Mouse (Mus musculus) MEL (cell line): ENCODE results near the gene Phkg1.

ENCODE experiments used
- CHD2 ChIP-seq: IDR thresholded peaks from 2 replicates; pipeline ENCODE4 v1.6.1; 2011; ENCODE audit warnings: low read length, improper control_type of control experiment
- CTCF ChIP-seq, 3 experiments: IDR thresholded peaks in 2 of 3; conservative IDR thresholded peaks in 1 of 3; 2 replicates each; pipeline ENCODE4 v1.5.1; 2011 to 2012; ENCODE audit warnings: low read length in 3 of 3, low read depth in 2 of 3, mild to moderate bottlenecking in 2 of 3, improper control_type of control experiment in 1 of 3, inconsistent platforms in 1 of 3, mixed read lengths in 1 of 3, moderate library complexity in 1 of 3; ENCODE audit not compliant: control insufficient read depth in 1 of 3, insufficient read depth in 1 of 3, poor library complexity in 1 of 3, severe bottlenecking in 1 of 3
- EP300 ChIP-seq, 2 experiments: IDR thresholded peaks; 2 replicates each; pipeline ENCODE4 v1.6.1; 2011; ENCODE audit warnings: improper control_type of control experiment in 2 of 2, low read length in 2 of 2, low read depth in 1 of 2, mild to moderate bottlenecking in 1 of 2
- MAFK ChIP-seq: IDR thresholded peaks from 2 replicates; pipeline ENCODE4 v1.6.1; 2011; ENCODE audit warnings: low read depth, mild to moderate bottlenecking, low read length, improper control_type of control experiment, borderline replicate concordance
- MAX ChIP-seq: IDR thresholded peaks from 2 replicates; pipeline ENCODE4 v1.6.1; 2011; ENCODE audit warnings: low read length, improper control_type of control experiment
- MAZ ChIP-seq: IDR thresholded peaks from 2 replicates; pipeline ENCODE4 v1.6.1; 2012; ENCODE audit warnings: low read depth, mild to moderate bottlenecking, inconsistent platforms, low read length, improper control_type of control experiment
- MYC ChIP-seq: IDR thresholded peaks from 2 replicates; pipeline ENCODE4 v1.6.1; 2011; ENCODE audit warnings: low read depth, mild to moderate bottlenecking, low read length, improper control_type of control experiment, moderate library complexity
- POLR2A ChIP-seq, 2 experiments: IDR thresholded peaks; 2 replicates each; pipeline ENCODE4 v1.6.1; 2011 to 2012; ENCODE audit warnings: low read length in 2 of 2, mild to moderate bottlenecking in 2 of 2, control low read depth in 1 of 2, improper control_type of control experiment in 1 of 2, low read depth in 1 of 2, moderate library complexity in 1 of 2; ENCODE audit not compliant: control insufficient read depth in 1 of 2, insufficient read depth in 1 of 2, poor library complexity in 1 of 2
- RCOR1 ChIP-seq: IDR thresholded peaks from 2 replicates; pipeline ENCODE4 v1.6.1; 2012; ENCODE audit warnings: low read depth, mild to moderate bottlenecking, inconsistent platforms, low read length, improper control_type of control experiment
- TCF12 ChIP-seq: IDR thresholded peaks from 2 replicates; pipeline ENCODE4 v1.6.1; 2014; ENCODE audit warnings: low read depth, mild to moderate bottlenecking, inconsistent platforms, low read length, improper control_type of control experiment, moderate library complexity
- UBTF ChIP-seq: IDR thresholded peaks from 2 replicates; pipeline ENCODE4 v1.6.1; 2012; ENCODE audit warnings: low read depth, mild to moderate bottlenecking, inconsistent platforms, low read length, improper control_type of control experiment, moderate library complexity, borderline replicate concordance; ENCODE audit not compliant: insufficient read depth
- ZC3H11A ChIP-seq: IDR thresholded peaks from 2 replicates; pipeline ENCODE4 v1.6.1; 2012; ENCODE audit warnings: low read depth, mild to moderate bottlenecking, inconsistent platforms, low read length, improper control_type of control experiment
- ZMIZ1 ChIP-seq: IDR thresholded peaks from 2 replicates; pipeline ENCODE4 v1.6.1; 2012; ENCODE audit warnings: low read depth, mild to moderate bottlenecking, inconsistent platforms, low read length, improper control_type of control experiment, moderate library complexity

GRCm38 (mm10) chr5:129909591-129909990 is 11.2 kb upstream of the Phkg1 start:
- TF ChIP-seq UBTF (no peak), MYC (no peak), POLR2A (IDR thresholded peaks at IDR 0.05; ENCODE audit: control insufficient read depth in 1 of 2, insufficient read depth in 1 of 2, low read depth in 1 of 2, low read length in 2 of 2, poor library complexity in 1 of 2) (no peak), MAX (no peak), EP300 (IDR thresholded peaks at IDR 0.05; ENCODE audit: low read depth in 1 of 2, low read length in 2 of 2) (no peak), CHD2 (no peak), MAZ (no peak), TCF12 (no peak), CTCF (IDR thresholded peaks at IDR 0.05 in 2 of 3, conservative IDR thresholded peaks at IDR 0.05 in 1 of 3; ENCODE audit: control insufficient read depth in 1 of 3, insufficient read depth in 1 of 3, low read depth in 2 of 3, low read length in 3 of 3, poor library complexity in 1 of 3, severe bottlenecking in 1 of 3) (no peak), ZMIZ1 (no peak), ZC3H11A (no peak), MAFK (no peak), RCOR1 (no peak)
